Mouse (Mus musculus) bone marrow macrophage, adult 2 months (primary cell): ENCODE data around the gene Ptges2.

Source experiments
- CTCF ChIP-seq: IDR thresholded peaks from 2 replicates; pipeline ENCODE4 v1.5.1; 2012; ENCODE audit warnings: low read depth, mild to moderate bottlenecking, low read length, moderate library complexity
- POLR2A ChIP-seq: IDR thresholded peaks from 2 replicates; pipeline ENCODE4 v1.6.1; 2012; ENCODE audit warnings: mild to moderate bottlenecking, low read depth, low read length, borderline replicate concordance

GRCm38 (mm10) chr2:32430701-32431676, 35.3 kb downstream of the Ptges2 start:
- TF ChIP-seq POLR2A (no peak), CTCF (no peak)
